Mouse (Mus musculus) stomach, postnatal 0 days (tissue): ENCODE results near the gene Gm8369. TPM values are rescaled to one million over a fixed set of nuclear protein-coding genes. Genes with fewer than 3 reads are reported as not detected.
"Not testable (repeated sequence)": the region's sequence is repeated elsewhere in the genome, so short reads cannot be mapped to it uniquely, and the experiment has no call there.

Source experiments
- ATAC-seq: fragments of 200-750 bp; cut with Nextera tagmentation; 2 replicates; pipeline ENCODE4 v1.8.0; 2017; ENCODE audit not compliant: low FRiP score, low TSS enrichment
- DNase-seq: peaks from one replicate; pipeline ENCODE4 v3.0.0-alpha.2; 2016; ENCODE audit warnings: low spot score
- H3K27ac ChIP-seq: fragments of 300-500 bp; sonication (generic); replicated peaks from 2 replicates; pipeline ENCODE4 v1.5.1; 2014; ENCODE audit warnings: mild to moderate bottlenecking, control low read depth
- H3K27me3 ChIP-seq: fragments of 300-500 bp; sonication (generic); 2 replicates; pipeline ENCODE4 v1.6.1; 2014; ENCODE audit warnings: low read length; ENCODE audit not compliant: control insufficient read depth, insufficient read depth
- H3K36me3 ChIP-seq: fragments of 300-500 bp; sonication (generic); 2 replicates; pipeline ENCODE4 v1.6.1; 2014; ENCODE audit warnings: low read length, mixed read lengths; ENCODE audit not compliant: control insufficient read depth, insufficient read depth
- H3K4me1 ChIP-seq: fragments of 300-500 bp; sonication (generic); replicated peaks from 2 replicates; pipeline ENCODE4 v1.6.1; 2014; ENCODE audit warnings: antibody characterized with exemption; ENCODE audit not compliant: control insufficient read depth, insufficient read depth
- H3K4me2 ChIP-seq: fragments of 300-500 bp; sonication (generic); replicated peaks from 2 replicates; pipeline ENCODE4 v1.6.1; 2014; ENCODE audit warnings: low read depth, mild to moderate bottlenecking, control low read depth, moderate library complexity
- H3K4me3 ChIP-seq: fragments of 300-500 bp; sonication (generic); 2 replicates; pipeline ENCODE4 v1.5.1; 2014; ENCODE audit warnings: low read depth, low read length, control low read depth
- H3K9ac ChIP-seq: fragments of 300-500 bp; sonication (generic); 2 replicates; pipeline ENCODE4 v1.6.1; 2014; ENCODE audit warnings: mild to moderate bottlenecking, low read length, control low read depth, mixed read lengths
- H3K9me3 ChIP-seq: fragments of 300-500 bp; sonication (generic); 2 replicates; pipeline ENCODE4 v1.6.1; 2016; ENCODE audit warnings: low read length; ENCODE audit not compliant: control insufficient read depth
- CTCF ChIP-seq: IDR thresholded peaks from 2 replicates; pipeline ENCODE4 v1.5.1; 2016; ENCODE audit warnings: antibody characterized with exemption, low read depth, mild to moderate bottlenecking, moderate library complexity
- EP300 ChIP-seq: optimal IDR thresholded peaks from 2 replicates; pipeline ENCODE3; 2016; ENCODE audit warnings: antibody characterized with exemption
- WGBS: fragments of 180-500 bp; shearing (Covaris S2); extraction: QIAGEN DNeasy Blood & Tissue Kit; methylation state at CpG from one replicate; pipeline ENCODE4 v1.1.7; 2014; 5-methylcytosine and 5-hydroxymethylcytosine counted together
- polyA plus RNA-seq: library from polyadenylated mRNA; unstranded; fragments of >200 nt; fragmentation: Nextera tagmentation; extraction: Ambion mirVana; gene quantifications from 2 replicates; pipeline ENCODE4 v1.2.1, GENCODE M21; 2015

Gene Gm8369
- polyA plus RNA-seq, 1 experiment from 2014 or later = 0.19 TPM

DNA sequence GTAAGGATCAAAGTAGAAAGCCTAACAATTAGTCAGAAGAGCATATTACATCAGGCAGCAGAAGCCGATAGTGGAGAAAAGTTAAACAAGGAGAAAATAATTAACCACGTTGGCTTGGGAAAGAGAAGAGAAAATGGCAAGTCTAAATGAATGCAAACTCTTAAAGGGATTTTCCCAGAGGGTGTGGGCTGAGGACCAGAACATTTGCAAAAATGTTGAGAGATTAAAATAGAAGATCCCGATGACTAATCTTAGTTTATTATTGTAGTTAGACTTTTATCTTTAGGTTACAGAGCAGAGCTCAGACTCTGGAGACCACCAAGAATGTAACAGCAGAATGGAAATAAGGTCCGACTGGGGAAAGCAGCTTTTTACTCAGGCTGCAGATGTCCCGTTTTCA is 19.3 kb upstream of the Gm8369 start:
- 32% methylated on average over 5 of the region's 5 CpGs for WGBS
- no peak overlapping the region for H3K9ac ChIP-seq
- TF ChIP-seq CTCF = no peak
- no peak for TF ChIP-seq EP300
- ATAC-seq (no peak), DNase-seq (no peak)
- H3K9me3 ChIP-seq = no peaks in the 10 kb centered on the region
- H3K36me3 ChIP-seq = no peaks in the 10 kb centered on the region
- H3K4me3 ChIP-seq = no peak overlapping the region
- H3K4me2 ChIP-seq = no peak overlapping the region
- H3K4me1 ChIP-seq = no peaks in the 10 kb centered on the region
- H3K27me3 ChIP-seq = no peaks in the 10 kb centered on the region
- no peak overlapping the region for H3K27ac ChIP-seq

DNA sequence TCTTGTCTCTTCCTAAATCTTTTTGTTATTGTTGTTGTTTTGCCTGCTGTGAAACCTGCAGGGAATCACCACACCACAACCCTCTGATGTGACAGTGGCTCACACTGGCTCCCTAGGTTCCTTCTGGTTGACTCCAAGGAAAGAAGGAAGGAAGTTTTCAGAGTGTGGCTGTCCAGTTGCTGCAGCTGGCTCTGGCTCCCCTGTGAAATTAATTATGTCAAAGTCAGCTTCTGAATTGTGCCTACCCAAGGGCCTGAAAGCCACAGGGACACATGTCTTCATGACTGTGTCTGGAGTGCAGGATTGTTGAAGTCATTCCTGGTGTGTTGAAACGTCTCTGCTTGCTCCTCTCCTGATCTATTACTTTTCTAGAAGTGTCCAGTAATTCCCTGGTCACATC is 17.4 kb upstream of the Gm8369 start:
- H3K9me3 ChIP-seq, H3K4me1 ChIP-seq, H3K4me2 ChIP-seq, DNase-seq, H3K27me3 ChIP-seq, H3K4me3 ChIP-seq, H3K36me3 ChIP-seq, H3K27ac ChIP-seq, ATAC-seq, H3K9ac ChIP-seq: not testable (repeated sequence)
- 70% methylated on average over 1 of the region's 1 CpGs for WGBS

DNA sequence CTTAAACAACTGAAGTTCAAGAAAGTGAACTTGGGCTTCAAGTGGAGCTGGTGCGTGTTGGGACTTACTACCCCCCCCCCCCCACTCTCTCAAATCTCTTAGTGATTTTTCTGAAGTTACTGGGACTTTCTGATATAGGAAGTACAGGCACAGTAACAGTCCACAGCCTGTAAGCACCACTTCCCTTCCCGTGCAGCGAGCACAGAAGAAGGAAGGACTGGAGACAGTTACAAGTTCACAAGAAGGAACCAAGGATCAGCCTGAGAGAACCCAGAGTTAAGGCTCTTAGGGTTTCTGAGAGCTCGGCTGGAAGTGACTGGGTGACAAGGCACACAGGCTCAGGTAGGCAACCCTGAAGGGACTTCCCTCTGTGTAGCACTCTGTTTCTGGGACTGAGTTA is 16.5 kb upstream of the Gm8369 start, which contains the start of gene Ms4a6c:
Gene Ms4a6c, plus strand, starts transcription at position 152 of the 400 bp plus-strand sequence.
- H3K27ac ChIP-seq, H3K4me2 ChIP-seq, H3K9ac ChIP-seq, H3K4me3 ChIP-seq, DNase-seq, H3K4me1 ChIP-seq, H3K36me3 ChIP-seq, H3K9me3 ChIP-seq, H3K27me3 ChIP-seq, ATAC-seq: not testable (repeated sequence)
- 81% methylated on average over 4 of the region's 4 CpGs for WGBS

- DNase-seq = no peak
- H3K36me3 ChIP-seq = no peaks in the 10 kb centered on the region
- no peaks in the 10 kb centered on the region for H3K4me1 ChIP-seq
- no peaks in the 10 kb centered on the region for H3K27me3 ChIP-seq
- no peak for TF ChIP-seq EP300
- TF ChIP-seq CTCF = no peak
- no peak overlapping the region for H3K9ac ChIP-seq
- H3K4me2 ChIP-seq = no peak overlapping the region
- no peak overlapping the region for H3K4me3 ChIP-seq
- no peak overlapping the region for H3K27ac ChIP-seq
- ATAC-seq = no peak
- H3K9me3 ChIP-seq = no peaks in the 10 kb centered on the region
- WGBS = 85% methylated on average over 2 of the region's 2 CpGs
These were observed 6.0 kb upstream of the Gm8369 start for GRCm38 (mm10) chr19:11479714-11480113.

DNA sequence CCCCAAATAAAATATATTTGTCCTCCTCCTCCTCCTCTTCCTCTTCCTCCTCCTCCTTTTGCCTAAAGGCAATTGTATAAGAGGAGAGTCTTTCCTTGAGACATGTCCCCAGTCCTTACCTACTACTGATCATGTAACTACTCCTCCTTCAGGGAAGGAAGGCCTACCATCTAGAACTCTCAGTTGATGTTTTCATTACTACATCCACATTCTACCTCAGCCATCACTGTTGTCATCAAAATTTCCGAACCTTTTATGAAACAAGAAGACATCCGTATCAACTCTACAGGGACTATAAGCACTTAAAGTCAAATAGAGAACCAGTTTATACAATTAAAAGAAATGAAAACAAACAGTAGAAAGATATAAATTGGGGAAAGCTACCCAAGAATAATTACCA is 3.1 kb upstream of the Gm8369 start:
- no peak overlapping the region for H3K9ac ChIP-seq
- DNase-seq (no peak), ATAC-seq (no peak)
- no peak overlapping the region for H3K4me2 ChIP-seq
- 83% methylated on average over 2 of the region's 2 CpGs for WGBS
- H3K27ac ChIP-seq = no peak overlapping the region
- no peaks in the 10 kb centered on the region for H3K27me3 ChIP-seq
- no peaks in the 10 kb centered on the region for H3K9me3 ChIP-seq
- no peak overlapping the region for H3K4me3 ChIP-seq
- H3K4me1 ChIP-seq = no peaks in the 10 kb centered on the region
- TF ChIP-seq EP300 (no peak), CTCF (no peak)
- H3K36me3 ChIP-seq = no peaks in the 10 kb centered on the region

GRCm38 (mm10) chr19:11483941-11484340 is 1.8 kb upstream of the Gm8369 start:
- H3K9me3 ChIP-seq = no peaks in the 10 kb centered on the region
- H3K4me2 ChIP-seq = no peak overlapping the region
- WGBS = 49% methylated on average over 4 of the region's 4 CpGs
- no peak overlapping the region for H3K27ac ChIP-seq
- no peaks in the 10 kb centered on the region for H3K27me3 ChIP-seq
- no peaks in the 10 kb centered on the region for H3K4me1 ChIP-seq
- TF ChIP-seq CTCF (no peak), EP300 (no peak)
- ATAC-seq (no peak), DNase-seq (no peak)
- H3K9ac ChIP-seq = no peak overlapping the region
- H3K36me3 ChIP-seq = no peaks in the 10 kb centered on the region
- H3K4me3 ChIP-seq = no peak overlapping the region

- no peak overlapping the region for H3K4me3 ChIP-seq
- H3K9ac ChIP-seq = no peak overlapping the region
- no peaks in the 10 kb centered on the region for H3K27me3 ChIP-seq
- DNase-seq (no peak), ATAC-seq (no peak)
- no peak overlapping the region for H3K27ac ChIP-seq
- no peaks in the 10 kb centered on the region for H3K36me3 ChIP-seq
- TF ChIP-seq EP300 = no peak
- no peak for TF ChIP-seq CTCF
- 64% methylated on average over 3 of the region's 3 CpGs for WGBS
- H3K4me1 ChIP-seq = no peaks in the 10 kb centered on the region
- H3K9me3 ChIP-seq = no peaks in the 10 kb centered on the region
- no peak overlapping the region for H3K4me2 ChIP-seq
These were observed 1.4 kb upstream of the Gm8369 start for GRCm38 (mm10) chr19:11484388-11484787.
